Mouse (Mus musculus): ENCODE measurements around the gene Sri. TPM values are rescaled to one million over a fixed set of nuclear protein-coding genes. Genes with fewer than 3 reads are reported as not detected.
"Not testable (repeated sequence)": the region's sequence is repeated elsewhere in the genome, so short reads cannot be mapped to it uniquely, and the experiment has no call there.

The Sri gene
- 247 and 248 TPM in 2 replicates for total RNA-seq (2014; fragmentation: Nextera tagmentation)
- total RNA-seq (2017), result 152 and 157 TPM in 2 replicates
- 264 and 318 TPM in 2 replicates for polyA plus RNA-seq (2012)

- H3K4me1 ChIP-seq (ENCODE audit: insufficient read depth, low read depth, low read length), result no peaks in the 10 kb centered on the region
- no peaks in the 10 kb centered on the region for H3K9me3 ChIP-seq (replicated peaks)
- no peak for TF ChIP-seq GATA1 (IDR thresholded peaks at IDR 0.05; ENCODE audit: borderline replicate concordance, low read length)
- TF ChIP-seq TAL1 (conservative IDR thresholded peaks at IDR 0.05; ENCODE audit: low read depth, low read length), result no peak
- TF ChIP-seq CTCF (IDR thresholded peaks at IDR 0.05; ENCODE audit: low read depth, low read length), result no peak
- ATAC-seq (ENCODE audit: extremely low read depth, insufficient number of reproducible peaks, low FRiP score, poor library complexity, severe bottlenecking), result no peak
- no peak for DNase-seq (ENCODE audit: low spot score)
- H3K36me3 ChIP-seq (replicated peaks), result no peaks in the 10 kb centered on the region
- H3K27me3 ChIP-seq (ENCODE audit: insufficient read depth, low read length), result peaks cover 6% of the 10 kb centered on the region; the same call in 1 of the 2 replicates
- H3K4me3 ChIP-seq (ENCODE audit: low read depth, low read length), result no peak within 1 kb of the TSS
Measured at GRCm38 (mm10) chr5:8045855-8046254, at the start of gene Sri. Gene Sri (plus strand): TSS chr5:8046078.

GRCm38 (mm10) chr5:7996401-7997044 is 49.4 kb upstream of the Sri start:
- ATAC-seq (ENCODE audit: extremely low read depth, insufficient number of reproducible peaks, low FRiP score, poor library complexity, severe bottlenecking) (no peak), DNase-seq (ENCODE audit: low spot score) (no peak)
- H3K4me3 ChIP-seq (ENCODE audit: low read depth, low read length), result no peak overlapping the region
- no peaks in the 10 kb centered on the region for H3K4me1 ChIP-seq (ENCODE audit: insufficient read depth, low read depth, low read length)
- TF ChIP-seq POLR2AphosphoS5 (IDR thresholded peaks at IDR 0.05; ENCODE audit: insufficient replicate concordance, low read depth, low read length) (no peak), CTCF (IDR thresholded peaks at IDR 0.05; ENCODE audit: low read depth, low read length) (peak; percentile 33; the same call in 1 of the 2 replicates)
- H3K27me3 ChIP-seq (ENCODE audit: insufficient read depth, low read length), result no peaks in the 10 kb centered on the region
- H3K36me3 ChIP-seq (replicated peaks), result no peaks in the 10 kb centered on the region
- no peaks in the 10 kb centered on the region for H3K9me3 ChIP-seq (replicated peaks)

GRCm38 (mm10) chr5:7997086-7997485 is 48.8 kb upstream of the Sri start:
- no peaks in the 10 kb centered on the region for H3K4me1 ChIP-seq (ENCODE audit: insufficient read depth, low read depth, low read length)
- H3K9me3 ChIP-seq (replicated peaks), result no peaks in the 10 kb centered on the region
- DNase-seq (ENCODE audit: low spot score) (no peak), ATAC-seq (ENCODE audit: extremely low read depth, insufficient number of reproducible peaks, low FRiP score, poor library complexity, severe bottlenecking) (no peak)
- H3K36me3 ChIP-seq (replicated peaks), result no peaks in the 10 kb centered on the region
- TF ChIP-seq TAL1 (conservative IDR thresholded peaks at IDR 0.05; ENCODE audit: low read depth, low read length) (no peak), GATA1 (IDR thresholded peaks at IDR 0.05; ENCODE audit: borderline replicate concordance, low read length) (no peak), GATA2 (IDR thresholded peaks at IDR 0.05; ENCODE audit: borderline replicate concordance, low read depth, low read length) (no peak), POLR2AphosphoS5 (IDR thresholded peaks at IDR 0.05; ENCODE audit: insufficient replicate concordance, low read depth, low read length) (no peak), CTCF (IDR thresholded peaks at IDR 0.05; ENCODE audit: low read depth, low read length) (no peak)
- H3K4me3 ChIP-seq (ENCODE audit: low read depth, low read length), result no peak overlapping the region
- no peaks in the 10 kb centered on the region for H3K27me3 ChIP-seq (ENCODE audit: insufficient read depth, low read length)

GRCm38 (mm10) chr5:8000466-8000865 is 45.4 kb upstream of the Sri start:
- no peak for TF ChIP-seq TAL1 (conservative IDR thresholded peaks at IDR 0.05; ENCODE audit: low read depth, low read length)
- no peak for TF ChIP-seq GATA1 (IDR thresholded peaks at IDR 0.05; ENCODE audit: borderline replicate concordance, low read length)
- no peak for TF ChIP-seq CTCF (IDR thresholded peaks at IDR 0.05; ENCODE audit: low read depth, low read length)
- no peak for TF ChIP-seq GATA2 (IDR thresholded peaks at IDR 0.05; ENCODE audit: borderline replicate concordance, low read depth, low read length)
- TF ChIP-seq POLR2AphosphoS5 (IDR thresholded peaks at IDR 0.05; ENCODE audit: insufficient replicate concordance, low read depth, low read length), result no peak
- Histone ChIP-seq H3K4me1 (ENCODE audit: insufficient read depth, low read depth, low read length) (no peaks in the 10 kb centered on the region), H3K9me3 (replicated peaks) (no peaks in the 10 kb centered on the region), H3K4me3 (ENCODE audit: low read depth, low read length) (no peak overlapping the region), H3K27me3 (ENCODE audit: insufficient read depth, low read length) (no peaks in the 10 kb centered on the region), H3K36me3 (replicated peaks) (no peaks in the 10 kb centered on the region)
- DNase-seq (ENCODE audit: low spot score) (no peak), ATAC-seq (ENCODE audit: extremely low read depth, insufficient number of reproducible peaks, low FRiP score, poor library complexity, severe bottlenecking) (no peak)

- TF ChIP-seq GATA2 (IDR thresholded peaks at IDR 0.05; ENCODE audit: borderline replicate concordance, low read depth, low read length) (no peak), POLR2AphosphoS5 (IDR thresholded peaks at IDR 0.05; ENCODE audit: insufficient replicate concordance, low read depth, low read length) (no peak), GATA1 (IDR thresholded peaks at IDR 0.05; ENCODE audit: borderline replicate concordance, low read length) (no peak), CTCF (IDR thresholded peaks at IDR 0.05; ENCODE audit: low read depth, low read length) (no peak), TAL1 (conservative IDR thresholded peaks at IDR 0.05; ENCODE audit: low read depth, low read length) (no peak)
- no peaks in the 10 kb centered on the region for H3K36me3 ChIP-seq (replicated peaks)
- H3K4me1 ChIP-seq (ENCODE audit: insufficient read depth, low read depth, low read length), result no peaks in the 10 kb centered on the region
- no peak overlapping the region for H3K4me3 ChIP-seq (ENCODE audit: low read depth, low read length)
- ATAC-seq (ENCODE audit: extremely low read depth, insufficient number of reproducible peaks, low FRiP score, poor library complexity, severe bottlenecking), result no peak
- H3K9me3 ChIP-seq (replicated peaks), result no peaks in the 10 kb centered on the region
- H3K27me3 ChIP-seq (ENCODE audit: insufficient read depth, low read length), result no peaks in the 10 kb centered on the region
- DNase-seq (ENCODE audit: low spot score), result no peak
Measured at GRCm38 (mm10) chr5:8002827-8003226, 43.1 kb upstream of the Sri start.

- DNase-seq (ENCODE audit: low spot score) (no peak), ATAC-seq (ENCODE audit: extremely low read depth, insufficient number of reproducible peaks, low FRiP score, poor library complexity, severe bottlenecking) (no peak)
- H3K36me3 ChIP-seq (replicated peaks), result no peaks in the 10 kb centered on the region
- no peak overlapping the region for H3K4me3 ChIP-seq (ENCODE audit: low read depth, low read length)
- TF ChIP-seq CTCF (IDR thresholded peaks at IDR 0.05; ENCODE audit: low read depth, low read length), result no peak
- no peak for TF ChIP-seq GATA1 (IDR thresholded peaks at IDR 0.05; ENCODE audit: borderline replicate concordance, low read length)
- TF ChIP-seq GATA2 (IDR thresholded peaks at IDR 0.05; ENCODE audit: borderline replicate concordance, low read depth, low read length), result no peak
- no peak for TF ChIP-seq POLR2AphosphoS5 (IDR thresholded peaks at IDR 0.05; ENCODE audit: insufficient replicate concordance, low read depth, low read length)
- TF ChIP-seq TAL1 (conservative IDR thresholded peaks at IDR 0.05; ENCODE audit: low read depth, low read length), result no peak
- H3K27me3 ChIP-seq (ENCODE audit: insufficient read depth, low read length), result no peaks in the 10 kb centered on the region; the same call in 1 of the 2 replicates
- H3K4me1 ChIP-seq (ENCODE audit: insufficient read depth, low read depth, low read length), result no peaks in the 10 kb centered on the region
- H3K9me3 ChIP-seq (replicated peaks), result 0 out of 2 replicates have a peak, but pooled peaks cover 2% of the 10 kb centered on the region
Measured at GRCm38 (mm10) chr5:8013276-8013675, 32.6 kb upstream of the Sri start.

- not testable (repeated sequence) for ATAC-seq (ENCODE audit: extremely low read depth, insufficient number of reproducible peaks, low FRiP score, poor library complexity, severe bottlenecking); H3K9me3 ChIP-seq (replicated peaks); H3K4me1 ChIP-seq (ENCODE audit: insufficient read depth, low read depth, low read length)
Measured at GRCm38 (mm10) chr5:8034596-8034995, 11.3 kb upstream of the Sri start.

More at GRCm38 (mm10) chr5:8034596-8034995, 11.3 kb upstream of the Sri start:
- not testable (repeated sequence) for H3K4me3 ChIP-seq (ENCODE audit: low read depth, low read length); DNase-seq (ENCODE audit: low spot score); H3K27me3 ChIP-seq (ENCODE audit: insufficient read depth, low read length); H3K36me3 ChIP-seq (replicated peaks)
